Mouse (Mus musculus): Measurements from ENCODE around the gene Ces3b. TPM values are rescaled to one million over a fixed set of nuclear protein-coding genes. Genes with fewer than 3 reads are reported as not detected.

The Ces3b gene
- total and polyA plus RNA-seq, 3 experiments: not detected

- DNase-seq (ENCODE audit: low read depth, low spot score): no peak
- no peaks in the 10 kb centered on the region for H3K4me1 ChIP-seq (ENCODE audit: control insufficient read depth in 1 of 2, insufficient read depth in 2 of 2, low read length in 2 of 2)
- H3K79me2 ChIP-seq (ENCODE audit: control insufficient read depth, insufficient read depth, low read length, poor library complexity): no peaks in the 10 kb centered on the region
- peaks cover 3 to 5% of the 10 kb centered on the region in 2 experiments; a peak in 3 of 4 replicates for H3K27me3 ChIP-seq (ENCODE audit: control insufficient read depth in 1 of 2, insufficient read depth in 2 of 2, low read length in 2 of 2)
- no peak overlapping the region for H3K9ac ChIP-seq (ENCODE audit: control insufficient read depth, low read depth, low read length, poor library complexity, severe bottlenecking)
- H3K36me3 ChIP-seq (ENCODE audit: control insufficient read depth in 1 of 2, insufficient read depth in 2 of 2, low read length in 2 of 2): no peaks in the 10 kb centered on the region
- H3K27ac ChIP-seq (ENCODE audit: control insufficient read depth, low read depth, low read length): no peak overlapping the region
- no peak overlapping the region for H3K4me3 ChIP-seq (ENCODE audit: control insufficient read depth in 1 of 2, insufficient read depth in 1 of 2, low read depth in 2 of 2, low read length in 2 of 2)
- TF ChIP-seq POLR2AphosphoS2 (IDR thresholded peaks at IDR 0.05; ENCODE audit: low read length): no peak
- no peak for TF ChIP-seq RCOR1 (IDR thresholded peaks at IDR 0.05; ENCODE audit: low read depth, low read length)
- TF ChIP-seq MXI1 (IDR thresholded peaks at IDR 0.05; ENCODE audit: low read depth, low read length): no peak
- TF ChIP-seq EP300 (IDR thresholded peaks at IDR 0.05; ENCODE audit: low read depth in 1 of 2, low read length in 2 of 2): no peak
- no peak for TF ChIP-seq POLR2A (IDR thresholded peaks at IDR 0.05; ENCODE audit: control insufficient read depth in 1 of 2, insufficient read depth in 1 of 2, low read depth in 1 of 2, low read length in 2 of 2, poor library complexity in 1 of 2)
- no peak for TF ChIP-seq POLR2AphosphoS5 (IDR thresholded peaks at IDR 0.05; ENCODE audit: borderline replicate concordance, low read depth, low read length)
- TF ChIP-seq ETS1 (IDR thresholded peaks at IDR 0.05; ENCODE audit: low read depth, low read length): no peak
- no peak for TF ChIP-seq NRF1 (IDR thresholded peaks at IDR 0.05; ENCODE audit: insufficient read depth, low read depth, low read length, poor library complexity, severe bottlenecking)
- TF ChIP-seq ZMIZ1 (IDR thresholded peaks at IDR 0.05; ENCODE audit: low read depth, low read length): no peak
- TF ChIP-seq CHD1 (IDR thresholded peaks at IDR 0.05; ENCODE audit: low read depth, low read length): no peak
- TF ChIP-seq ZC3H11A (IDR thresholded peaks at IDR 0.05; ENCODE audit: low read depth, low read length): no peak
- TF ChIP-seq TCF12 (IDR thresholded peaks at IDR 0.05; ENCODE audit: low read depth, low read length): no peak
- no peak for TF ChIP-seq NELFE (IDR thresholded peaks at IDR 0.05; ENCODE audit: low read depth, low read length)
- TF ChIP-seq UBTF (IDR thresholded peaks at IDR 0.05; ENCODE audit: borderline replicate concordance, insufficient read depth, low read depth, low read length): no peak
- TF ChIP-seq ZNF384 (IDR thresholded peaks at IDR 0.05; ENCODE audit: low read depth, low read length): no peak
- TF ChIP-seq RAD21 (IDR thresholded peaks at IDR 0.05; ENCODE audit: low read depth, low read length): no peak
- no peak for TF ChIP-seq BHLHE40 (IDR thresholded peaks at IDR 0.05; ENCODE audit: borderline replicate concordance, low read depth, low read length)
- H3K9me3 ChIP-seq (replicated peaks; ENCODE audit: insufficient read depth, low read length): no peaks in the 10 kb centered on the region
Measured at GRCm38 (mm10) chr8:105056211-105056610, 27.3 kb upstream of the Ces3b start.

GRCm38 (mm10) chr8:105060056-105060455 is 23.5 kb upstream of the Ces3b start:
- Histone ChIP-seq H3K79me2 (ENCODE audit: control insufficient read depth, insufficient read depth, low read length, poor library complexity) (no peaks in the 10 kb centered on the region), H3K4me3 (ENCODE audit: control insufficient read depth in 1 of 2, insufficient read depth in 1 of 2, low read depth in 2 of 2, low read length in 2 of 2) (no peak overlapping the region), H3K27ac (ENCODE audit: control insufficient read depth, low read depth, low read length) (no peak overlapping the region), H3K27me3 (ENCODE audit: control insufficient read depth in 1 of 2, insufficient read depth in 2 of 2, low read length in 2 of 2) (peaks cover 1 to 4% of the 10 kb centered on the region in 2 experiments; a peak in 2 of 4 replicates), H3K4me1 (ENCODE audit: control insufficient read depth in 1 of 2, insufficient read depth in 2 of 2, low read length in 2 of 2) (no peaks in the 10 kb centered on the region), H3K9ac (ENCODE audit: control insufficient read depth, low read depth, low read length, poor library complexity, severe bottlenecking) (no peak overlapping the region), H3K9me3 (replicated peaks; ENCODE audit: insufficient read depth, low read length) (no peaks in the 10 kb centered on the region), H3K36me3 (ENCODE audit: control insufficient read depth in 1 of 2, insufficient read depth in 2 of 2, low read length in 2 of 2) (no peaks in the 10 kb centered on the region)
- TF ChIP-seq RCOR1 (IDR thresholded peaks at IDR 0.05; ENCODE audit: low read depth, low read length) (no peak), MAFK (IDR thresholded peaks at IDR 0.05; ENCODE audit: borderline replicate concordance, low read depth, low read length) (no peak), SMC3 (IDR thresholded peaks at IDR 0.05; ENCODE audit: low read depth, low read length) (no peak), NRF1 (IDR thresholded peaks at IDR 0.05; ENCODE audit: insufficient read depth, low read depth, low read length, poor library complexity, severe bottlenecking) (no peak), RAD21 (IDR thresholded peaks at IDR 0.05; ENCODE audit: low read depth, low read length) (no peak), TAL1 (IDR thresholded peaks at IDR 0.05; ENCODE audit: low read length) (no peak), MAX (IDR thresholded peaks at IDR 0.05; ENCODE audit: low read length) (no peak), USF1 (IDR thresholded peaks at IDR 0.05; ENCODE audit: low read depth, low read length) (no peak)
- no peak for DNase-seq (ENCODE audit: low read depth, low spot score)

Data from MEL (cell line).